Mouse (Mus musculus): ENCODE results near the gene Ecel1. TPM values are rescaled to one million over a fixed set of nuclear protein-coding genes. Genes with fewer than 3 reads are reported as not detected.

Ecel1 gene
- polyA plus RNA-seq, 1 experiment from 2014 or later: 0.12 TPM

DNA sequence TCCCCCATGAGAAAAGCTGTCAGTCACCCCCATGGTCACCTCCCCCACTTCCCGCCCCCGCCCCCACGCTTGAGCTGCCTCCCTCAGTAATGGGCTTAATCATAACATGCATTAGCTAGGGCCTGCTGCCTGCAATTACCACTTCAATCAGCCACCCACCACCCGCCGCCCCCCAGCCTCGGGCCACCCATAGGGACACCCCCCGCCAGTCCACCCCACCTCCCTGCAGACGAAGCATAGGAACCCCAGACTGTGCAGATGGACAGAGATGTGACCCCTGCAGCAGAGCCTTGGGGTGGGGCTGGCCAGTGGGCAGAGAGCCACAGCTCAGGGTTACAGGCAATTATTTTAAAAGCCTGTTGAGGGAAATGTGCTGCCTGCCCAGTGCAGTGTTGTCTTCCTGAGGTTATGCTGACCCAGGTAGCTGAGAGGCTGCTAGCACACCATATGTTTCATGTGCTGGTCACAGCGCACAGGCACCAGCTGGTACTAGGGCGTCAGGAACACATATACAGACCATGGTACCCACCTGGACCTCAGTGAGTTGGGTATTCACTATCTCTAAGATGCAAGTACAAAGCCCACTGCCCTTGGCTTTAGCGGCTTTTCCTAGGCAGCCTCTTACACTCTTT, 8.0 kb upstream of the Ecel1 start:
- Histone ChIP-seq H3K4me3 (no peak overlapping the region), H3K27ac (no peak overlapping the region), H3K4me2 (no peak overlapping the region), H3K36me3 (no peaks in the 10 kb centered on the region), H3K9ac (no peak overlapping the region), H3K9me3 (replicated peaks) (no peaks in the 10 kb centered on the region), H3K4me1 (no peaks in the 10 kb centered on the region), H3K27me3 (replicated peaks) (peaks cover 97% of the 10 kb centered on the region)
- no peak for ATAC-seq
- 28% methylated on average over 11 of the region's 11 CpGs for WGBS (ENCODE audit: insufficient replicate concordance)

DNA sequence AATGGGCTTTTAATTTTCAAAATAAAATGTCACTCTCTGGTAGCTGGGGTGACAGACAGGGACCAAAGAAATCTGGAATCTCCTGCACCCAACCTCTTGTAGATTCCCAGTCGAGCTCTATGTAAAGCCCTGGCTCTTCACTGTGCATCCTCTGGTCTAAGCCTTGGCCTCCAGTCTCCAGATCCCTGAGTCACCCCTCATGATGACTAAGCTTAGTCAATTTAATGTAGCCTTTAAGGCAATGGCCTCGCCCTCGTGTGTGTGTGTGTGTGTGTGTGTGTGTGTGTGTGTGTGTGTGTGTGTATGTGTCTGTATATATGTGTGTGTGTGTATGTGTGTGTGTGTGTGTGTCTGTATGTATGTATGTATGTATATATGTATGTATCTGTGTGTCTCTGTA, 3.1 kb upstream of the Ecel1 start:
- no peaks in the 10 kb centered on the region for H3K9me3 ChIP-seq (replicated peaks)
- WGBS (ENCODE audit: insufficient replicate concordance): 52% methylated on average over 3 of the region's 3 CpGs
- no peaks in the 10 kb centered on the region for H3K36me3 ChIP-seq
- H3K4me2 ChIP-seq: no peak overlapping the region
- H3K4me1 ChIP-seq: 0 out of 2 replicates have a peak, but pooled peaks cover 5% of the 10 kb centered on the region
- H3K27ac ChIP-seq: no peak overlapping the region
- H3K9ac ChIP-seq: no peak overlapping the region
- ATAC-seq: no peak
- no peak overlapping the region for H3K4me3 ChIP-seq
- peaks cover 97% of the 10 kb centered on the region for H3K27me3 ChIP-seq (replicated peaks)

DNA sequence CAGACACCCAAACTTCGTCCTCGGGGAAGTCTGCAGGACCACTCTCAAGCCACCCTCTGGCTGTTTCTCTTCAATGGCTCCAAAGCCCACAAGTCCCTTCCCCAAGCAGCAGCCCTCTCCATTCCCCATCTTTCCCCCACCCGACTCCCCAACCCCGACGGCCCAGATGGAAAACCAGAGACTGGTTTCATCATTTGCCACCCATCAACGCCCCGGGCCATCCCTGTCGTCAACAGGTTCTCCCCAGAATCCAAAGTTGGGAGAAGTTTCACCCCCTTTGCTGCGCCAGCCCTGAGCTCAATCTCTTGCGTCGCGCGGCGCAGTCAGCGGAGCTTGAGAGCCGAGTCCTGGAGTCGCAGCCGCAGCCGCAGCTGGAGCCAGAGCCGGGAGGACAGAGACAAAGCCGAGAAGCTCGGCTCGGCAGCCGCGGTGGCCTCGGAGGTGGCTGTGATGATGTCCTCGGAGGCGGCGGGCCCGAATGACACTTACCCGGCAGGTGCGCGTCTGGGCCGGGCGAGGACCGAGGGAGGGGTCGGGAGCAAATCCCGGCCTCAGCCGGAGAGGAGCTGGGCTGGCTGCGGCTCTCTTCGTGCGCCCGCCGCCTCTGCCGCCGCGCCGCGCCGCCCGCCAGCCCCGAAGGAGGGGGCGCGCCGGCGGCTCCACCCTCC, 656 bp downstream of the Ecel1 start:
- no peaks in the 10 kb centered on the region for H3K9me3 ChIP-seq (replicated peaks)
- H3K4me3 ChIP-seq: peak overlapping the region; percentile 17
- 0 out of 2 replicates have a peak, but pooled peaks cover 8% of the 10 kb centered on the region for H3K4me1 ChIP-seq
- no peak for ATAC-seq
- 3% methylated on average over 39 of the region's 56 CpGs for WGBS (ENCODE audit: insufficient replicate concordance)
- no peak overlapping the region for H3K27ac ChIP-seq
- H3K4me2 ChIP-seq: peak overlapping the region; percentile 35
- no peak overlapping the region for H3K9ac ChIP-seq
- no peaks in the 10 kb centered on the region for H3K36me3 ChIP-seq
- H3K27me3 ChIP-seq (replicated peaks): peaks cover 99% of the 10 kb centered on the region

DNA sequence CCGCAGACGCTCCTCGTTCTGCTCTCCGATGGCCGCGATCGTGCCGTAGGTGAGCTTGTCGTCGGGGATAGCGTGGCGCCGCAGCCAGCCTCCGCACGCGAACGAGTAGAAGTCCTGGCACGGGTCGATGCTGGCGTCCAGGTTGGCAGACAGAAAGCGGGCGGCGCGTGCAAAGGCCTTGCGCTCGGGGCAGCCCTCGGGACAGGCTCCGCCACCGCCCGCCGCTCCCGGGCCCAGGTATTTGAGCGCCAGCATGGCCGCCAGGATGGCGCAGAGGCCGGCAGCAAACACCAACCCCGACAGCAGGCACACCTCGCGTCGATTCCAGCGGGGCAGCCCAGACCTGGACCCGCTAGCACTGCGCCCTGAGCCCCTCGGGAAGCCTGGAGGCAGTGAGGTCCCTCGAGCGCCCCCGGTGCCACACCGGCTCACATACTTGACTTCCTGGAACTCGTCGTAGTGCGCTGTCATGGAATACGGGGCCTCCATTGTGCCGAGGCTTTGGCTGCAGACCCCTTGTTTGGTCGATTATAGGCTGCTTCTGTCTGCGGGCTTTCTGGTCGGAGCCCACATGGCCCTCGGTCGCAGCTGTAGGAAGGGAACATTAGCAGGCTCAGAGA, 1.7 kb downstream of the Ecel1 start:
- no peak for ATAC-seq
- 3% methylated on average over 57 of the region's 58 CpGs for WGBS (ENCODE audit: insufficient replicate concordance)
- Histone ChIP-seq H3K4me2 (peak overlapping the region; percentile 40), H3K9me3 (replicated peaks) (no peaks in the 10 kb centered on the region), H3K36me3 (no peaks in the 10 kb centered on the region), H3K27ac (no peak overlapping the region), H3K4me1 (0 out of 2 replicates have a peak, but pooled peaks cover 8% of the 10 kb centered on the region), H3K4me3 (peak overlapping the region; percentile 28), H3K27me3 (replicated peaks) (peaks cover 100% of the 10 kb centered on the region), H3K9ac (no peak overlapping the region)

DNA sequence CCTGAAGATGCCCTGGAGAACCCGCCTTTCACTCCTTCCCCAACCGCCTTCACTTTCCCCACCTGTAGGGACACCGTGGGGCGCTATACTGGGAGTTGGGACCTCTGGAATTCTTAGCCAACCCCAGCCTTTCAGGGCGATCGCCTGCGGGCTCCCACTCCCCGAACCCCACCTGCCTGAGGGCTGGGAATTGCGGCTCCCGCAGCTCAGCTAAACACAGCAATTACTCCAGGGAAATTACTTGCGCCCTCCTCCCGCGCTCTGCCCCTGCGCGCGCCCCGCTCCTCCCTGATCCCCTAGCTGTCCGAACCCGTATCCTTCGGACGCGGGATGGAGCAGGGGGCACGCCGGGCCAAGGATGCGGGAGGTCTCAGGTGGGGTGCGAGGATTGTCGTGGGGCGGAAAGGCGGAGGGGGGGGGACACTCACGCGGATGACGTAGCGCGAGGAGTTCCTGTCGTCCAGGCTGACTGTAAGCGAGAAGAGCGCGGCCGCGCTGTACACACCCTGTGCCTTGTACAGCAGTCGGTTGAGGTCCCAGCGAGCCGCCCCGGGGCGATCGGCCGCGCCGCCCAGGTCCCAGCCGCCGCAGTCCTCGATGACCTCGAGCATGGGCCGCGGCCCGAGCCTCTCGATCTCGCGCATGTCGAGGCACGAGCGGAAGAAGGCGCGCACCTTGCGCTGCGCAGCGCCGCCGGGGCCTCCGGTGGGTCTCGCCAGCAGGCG, 2.4 kb downstream of the Ecel1 start:
- H3K4me2 ChIP-seq: peak overlapping the region; percentile 40
- no peak; the same call in 1 of the 2 replicates for ATAC-seq

DNA sequence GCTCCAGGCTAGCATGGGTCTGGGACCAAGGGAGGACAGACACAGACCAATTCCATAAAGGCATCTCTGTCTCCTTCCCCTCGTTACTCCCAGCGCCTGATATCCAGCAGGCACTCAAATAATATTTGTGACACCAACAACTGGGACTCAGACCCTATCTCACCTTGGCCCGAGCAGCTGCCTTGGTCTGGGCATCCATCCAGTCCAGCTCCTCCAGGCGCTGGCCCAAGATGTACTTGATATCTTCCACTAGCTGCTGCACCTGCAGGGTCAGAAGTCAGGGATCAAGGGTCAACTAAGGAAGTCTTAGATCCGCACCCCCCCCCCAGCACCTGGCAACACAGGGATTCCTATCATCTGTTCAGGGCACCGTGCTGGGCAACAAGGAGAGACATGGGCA, 5.0 kb downstream of the Ecel1 start:
- 65% methylated on average over 6 of the region's 6 CpGs for WGBS (ENCODE audit: insufficient replicate concordance)
- Histone ChIP-seq H3K27ac (no peak overlapping the region), H3K27me3 (replicated peaks) (peaks cover 96% of the 10 kb centered on the region), H3K4me1 (0 out of 2 replicates have a peak, but pooled peaks cover 8% of the 10 kb centered on the region), H3K9me3 (replicated peaks) (no peaks in the 10 kb centered on the region), H3K36me3 (no peaks in the 10 kb centered on the region), H3K9ac (no peak overlapping the region), H3K4me3 (no peak overlapping the region), H3K4me2 (no peak overlapping the region)
- no peak for ATAC-seq

More for the DNA sequence above, 2.4 kb downstream of the Ecel1 start:
- 2% methylated on average over 72 of the region's 72 CpGs for WGBS (ENCODE audit: insufficient replicate concordance)
- Histone ChIP-seq H3K9ac (no peak overlapping the region), H3K36me3 (no peaks in the 10 kb centered on the region), H3K4me3 (peak overlapping the region; percentile 28), H3K4me1 (0 out of 2 replicates have a peak, but pooled peaks cover 8% of the 10 kb centered on the region), H3K27me3 (replicated peaks) (peaks cover 100% of the 10 kb centered on the region), H3K27ac (no peak overlapping the region), H3K9me3 (replicated peaks) (no peaks in the 10 kb centered on the region)

DNA sequence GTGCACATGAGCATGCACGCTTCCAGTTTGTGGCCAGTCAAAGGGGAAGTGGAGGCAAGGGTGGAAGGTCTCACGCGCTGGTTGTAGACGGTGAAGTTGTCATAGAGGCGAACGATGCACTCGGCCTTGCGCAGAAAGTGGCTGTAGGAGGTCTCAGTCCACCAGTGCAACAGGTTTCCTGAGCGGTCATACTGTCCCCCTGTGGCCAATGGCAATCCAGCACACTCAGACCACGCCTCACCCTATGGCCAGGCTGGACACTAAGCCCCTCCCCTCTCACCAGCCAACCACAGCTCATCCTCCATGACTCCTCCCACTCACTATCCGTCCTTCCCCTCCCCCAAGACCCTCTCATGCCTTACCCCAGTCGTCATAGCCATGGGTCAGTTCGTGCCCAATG, 6.9 kb downstream of the Ecel1 start:
- peak overlapping the region; percentile 18 for H3K4me2 ChIP-seq
- H3K4me1 ChIP-seq: 0 out of 2 replicates have a peak, but pooled peaks cover 3% of the 10 kb centered on the region
- no peak overlapping the region for H3K27ac ChIP-seq
- no peaks in the 10 kb centered on the region for H3K36me3 ChIP-seq
- no peak for ATAC-seq
- 34% methylated on average over 13 of the region's 13 CpGs for WGBS (ENCODE audit: insufficient replicate concordance)
- H3K9me3 ChIP-seq (replicated peaks): no peaks in the 10 kb centered on the region
- H3K27me3 ChIP-seq (replicated peaks): peaks cover 85% of the 10 kb centered on the region
- no peak overlapping the region for H3K9ac ChIP-seq
- H3K4me3 ChIP-seq: no peak overlapping the region

DNA sequence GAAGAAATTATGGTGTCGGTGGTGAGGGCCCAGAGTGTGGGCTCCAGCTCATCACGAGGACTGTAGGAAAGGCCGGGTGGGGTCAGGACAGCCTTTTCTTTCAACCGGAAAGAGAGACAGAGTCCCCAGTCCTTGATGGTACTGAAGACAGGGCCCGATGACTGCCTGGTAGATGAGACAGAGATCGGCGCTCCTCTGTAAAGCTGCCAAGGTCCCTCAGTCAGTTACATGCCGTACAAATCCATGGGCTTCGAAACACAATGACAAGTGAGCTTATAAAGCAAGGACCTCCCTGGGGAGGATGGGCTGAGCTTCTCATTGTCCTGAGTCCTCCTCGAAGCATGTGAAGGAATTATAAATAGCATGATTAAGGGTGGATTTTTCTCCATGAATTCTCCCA, 13.2 kb downstream of the Ecel1 start:
- 70% methylated on average over 10 of the region's 10 CpGs for WGBS (ENCODE audit: insufficient replicate concordance)
- Histone ChIP-seq H3K27me3 (replicated peaks) (peaks cover 36% of the 10 kb centered on the region), H3K4me1 (no peaks in the 10 kb centered on the region), H3K27ac (no peak overlapping the region), H3K4me3 (no peak overlapping the region), H3K9me3 (replicated peaks) (no peaks in the 10 kb centered on the region), H3K9ac (no peak overlapping the region), H3K36me3 (no peaks in the 10 kb centered on the region), H3K4me2 (no peak overlapping the region)
- no peak for ATAC-seq

DNA sequence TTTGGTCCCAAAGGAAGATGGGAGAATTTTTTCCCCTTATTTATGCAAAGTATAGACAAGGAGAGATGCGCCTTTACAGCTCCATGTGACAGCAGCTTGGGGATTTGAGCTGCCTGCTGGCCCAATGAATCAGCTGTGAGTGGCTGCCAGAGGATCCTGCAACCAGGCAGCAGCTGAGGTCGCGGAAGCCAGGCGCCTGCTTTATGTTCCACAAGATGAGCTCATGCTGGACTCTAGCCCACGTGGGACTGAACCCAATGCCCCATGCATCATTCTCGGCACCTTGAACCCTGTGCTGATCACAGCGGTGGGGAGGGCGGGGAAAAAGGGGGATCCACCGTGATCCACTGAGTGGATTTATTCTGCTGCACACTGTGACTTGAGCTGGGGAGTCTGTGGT, 13.9 kb downstream of the Ecel1 start:
- WGBS (ENCODE audit: insufficient replicate concordance): 71% methylated on average over 9 of the region's 9 CpGs
- no peak for ATAC-seq

DNA sequence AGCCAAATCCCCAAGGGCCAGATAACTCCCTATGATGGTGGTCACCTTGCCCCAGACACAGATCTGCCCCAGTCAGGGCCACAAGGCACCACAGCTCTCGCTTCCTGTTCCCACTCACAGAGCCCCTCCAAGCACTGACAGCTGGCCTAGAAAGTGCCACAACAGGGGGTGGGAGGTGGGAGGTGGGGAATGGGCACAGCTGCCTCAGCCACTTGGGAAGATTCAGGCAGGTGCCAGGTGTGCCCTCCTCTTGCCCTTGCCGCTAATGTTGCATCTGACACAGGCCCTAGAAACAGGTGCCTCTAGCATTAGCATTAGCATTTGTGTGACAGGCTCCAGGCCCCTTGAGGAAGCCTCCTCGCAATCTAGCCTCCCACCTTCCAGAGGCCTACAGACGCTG, 14.8 kb downstream of the Ecel1 start:
- H3K9ac ChIP-seq: no peak overlapping the region
- no peak for ATAC-seq
- H3K4me3 ChIP-seq: no peak overlapping the region
- H3K27ac ChIP-seq: no peak overlapping the region
- H3K27me3 ChIP-seq (replicated peaks): peaks cover 21% of the 10 kb centered on the region; the same call in 1 of the 2 replicates
- H3K4me2 ChIP-seq: no peak overlapping the region
- no peaks in the 10 kb centered on the region for H3K36me3 ChIP-seq
- WGBS (ENCODE audit: insufficient replicate concordance): 69% methylated on average over 4 of the region's 4 CpGs
- H3K9me3 ChIP-seq (replicated peaks): no peaks in the 10 kb centered on the region
- no peaks in the 10 kb centered on the region for H3K4me1 ChIP-seq

More for the DNA sequence above, 13.9 kb downstream of the Ecel1 start:
- Histone ChIP-seq H3K9ac (no peak overlapping the region), H3K27ac (no peak overlapping the region), H3K36me3 (no peaks in the 10 kb centered on the region), H3K9me3 (replicated peaks) (no peaks in the 10 kb centered on the region), H3K4me1 (no peaks in the 10 kb centered on the region), H3K27me3 (replicated peaks) (peaks cover 29% of the 10 kb centered on the region; the same call in 1 of the 2 replicates), H3K4me3 (no peak overlapping the region), H3K4me2 (no peak overlapping the region)

DNA sequence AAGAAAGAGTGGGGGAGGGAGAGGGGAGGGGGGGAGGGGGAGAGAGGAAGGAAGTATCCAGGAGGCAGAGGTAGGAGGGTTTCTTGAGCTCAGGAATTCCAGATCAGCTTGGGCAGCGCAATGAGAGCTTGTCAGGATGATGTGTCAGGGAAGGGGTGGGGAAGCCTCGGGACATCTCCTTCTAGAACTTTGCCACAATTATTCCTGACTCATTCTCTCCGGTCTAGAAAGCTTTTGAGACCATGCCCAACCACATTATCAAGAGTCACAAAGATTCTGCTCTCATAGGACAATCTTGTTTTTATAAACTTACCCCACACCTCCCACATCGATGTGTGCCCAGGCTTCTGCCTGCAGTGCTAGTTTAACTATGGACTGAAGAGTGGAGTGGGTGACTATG, 24.5 kb downstream of the Ecel1 start:
- H3K9ac ChIP-seq: no peak overlapping the region
- H3K4me1 ChIP-seq: no peaks in the 10 kb centered on the region
- 72% methylated on average over 4 of the region's 4 CpGs for WGBS (ENCODE audit: insufficient replicate concordance)
- H3K27me3 ChIP-seq (replicated peaks): peaks cover 26% of the 10 kb centered on the region
- H3K9me3 ChIP-seq (replicated peaks): no peaks in the 10 kb centered on the region
- ATAC-seq: no peak
- H3K36me3 ChIP-seq: no peaks in the 10 kb centered on the region
- no peak overlapping the region for H3K4me3 ChIP-seq
- no peak overlapping the region for H3K27ac ChIP-seq
- no peak overlapping the region for H3K4me2 ChIP-seq

All from liver, embryonic 12.5 days (tissue).